Comparison of ENCODE assay signal across 12 mouse cellular contexts in the genomic region with DNA sequence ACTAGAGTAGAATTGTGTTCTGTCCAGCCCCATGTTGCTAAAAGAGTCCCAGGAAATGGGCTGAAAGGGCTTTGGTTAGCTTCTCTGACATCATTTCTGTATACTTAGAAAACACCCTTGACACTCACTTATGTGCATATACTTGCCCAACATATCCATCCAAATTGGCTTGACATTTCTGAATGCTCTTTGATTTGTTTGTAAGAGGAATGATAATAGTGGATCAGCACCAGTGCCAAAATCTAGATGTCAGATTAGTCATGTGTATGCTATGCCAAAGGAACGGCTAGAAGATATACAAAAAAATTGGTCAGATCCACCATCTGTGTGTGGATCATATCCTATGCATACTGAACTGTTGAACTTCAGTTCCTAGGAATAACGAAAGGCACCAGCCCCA.
"Had no signal": no experiment of that assay in that cellular context is flagged by ENCODE, and none has a peak within 500 bp of the region (broad histone marks: within the 10 kb centered on the region; RNA-seq: fewer than 3 reads in every experiment).

No protein-coding gene starts in this region.

- DNase-seq: left cerebral cortex, postnatal 4 days; liver; liver, embryonic 13.5 days; liver, postnatal 0 days; lung, adult 18-20 months; lung, adult 2 months; lung, embryonic 14.5 days; lung, postnatal 10 days; lung, postnatal 14 days; lung, postnatal 36 days; lung, postnatal 4 days; midbrain, embryonic 14.5 days had no signal
